Mouse (Mus musculus) urinary bladder, postnatal 25 days (tissue): Measurements from ENCODE around the gene Cacna2d3.

Experiments used
- DNase-seq: peaks from one replicate; pipeline ENCODE4 v3.0.0; 2022; ENCODE audit warnings: low spot score

The Cacna2d3 gene

GRCm38 (mm10) chr14:29014680-29015079 is 707.0 kb downstream of the Cacna2d3 start:
- no peak for DNase-seq

- no peak for DNase-seq
Measured at GRCm38 (mm10) chr14:29013161-29013560, 708.5 kb downstream of the Cacna2d3 start.

- no peak for DNase-seq
Measured at GRCm38 (mm10) chr14:29009644-29010043, 712.0 kb downstream of the Cacna2d3 start.

- no peak for DNase-seq
Measured at GRCm38 (mm10) chr14:29005228-29005840, 716.3 kb downstream of the Cacna2d3 start.

- no peak for DNase-seq
Measured at GRCm38 (mm10) chr14:28996569-28996968, 725.1 kb downstream of the Cacna2d3 start.

- no peak for DNase-seq
Measured at GRCm38 (mm10) chr14:28988211-28988900, 733.3 kb downstream of the Cacna2d3 start.

- no peak for DNase-seq
Measured at GRCm38 (mm10) chr14:28984276-28984675, 737.4 kb downstream of the Cacna2d3 start.

- no peak for DNase-seq
Measured at GRCm38 (mm10) chr14:28980482-28980881, 741.2 kb downstream of the Cacna2d3 start.

GRCm38 (mm10) chr14:28979230-28979629 is 742.4 kb downstream of the Cacna2d3 start:
- DNase-seq = no peak

GRCm38 (mm10) chr14:28972620-28973019 is 749.0 kb downstream of the Cacna2d3 start:
- DNase-seq = no peak

- DNase-seq = no peak
Measured at GRCm38 (mm10) chr14:28969247-28969646, 752.4 kb downstream of the Cacna2d3 start.

- DNase-seq = no peak
Measured at GRCm38 (mm10) chr14:28966881-28967280, 754.8 kb downstream of the Cacna2d3 start.

GRCm38 (mm10) chr14:28961379-28961778 is 760.3 kb downstream of the Cacna2d3 start:
- no peak for DNase-seq

GRCm38 (mm10) chr14:28959042-28959441 is 762.6 kb downstream of the Cacna2d3 start:
- no peak for DNase-seq

GRCm38 (mm10) chr14:28958131-28959015 is 763.3 kb downstream of the Cacna2d3 start:
- no peak for DNase-seq

GRCm38 (mm10) chr14:28955181-28955580 is 766.5 kb downstream of the Cacna2d3 start:
- no peak for DNase-seq

- DNase-seq = no peak
Measured at GRCm38 (mm10) chr14:28954588-28954987, 767.1 kb downstream of the Cacna2d3 start.

GRCm38 (mm10) chr14:28954086-28954485 is 767.6 kb downstream of the Cacna2d3 start:
- DNase-seq = no peak

GRCm38 (mm10) chr14:28953409-28953808 is 768.3 kb downstream of the Cacna2d3 start:
- DNase-seq = no peak

- DNase-seq = no peak
Measured at GRCm38 (mm10) chr14:28950499-28950898, 771.2 kb downstream of the Cacna2d3 start.

GRCm38 (mm10) chr14:28949785-28950184 is 771.9 kb downstream of the Cacna2d3 start:
- DNase-seq = no peak

GRCm38 (mm10) chr14:28948019-28948850 is 773.4 kb downstream of the Cacna2d3 start:
- DNase-seq = no peak
